Mouse (Mus musculus) thymus, postnatal 4 days (tissue): ENCODE data around the gene Helz.

Experiments
- DNase-seq: peaks from one replicate; pipeline ENCODE4 v3.0.0; 2021

Helz gene

GRCm38 (mm10) chr11:107625746-107626145 is 78.0 kb downstream of the Helz start:
- DNase-seq: no peak

- DNase-seq: peak; percentile 66
Measured at GRCm38 (mm10) chr11:107629504-107629903, 81.8 kb downstream of the Helz start.

- no peak for DNase-seq
Measured at GRCm38 (mm10) chr11:107629951-107630350, 82.2 kb downstream of the Helz start.

GRCm38 (mm10) chr11:107631124-107631523 is 83.4 kb downstream of the Helz start:
- DNase-seq: no peak

GRCm38 (mm10) chr11:107633563-107634146 is 85.9 kb downstream of the Helz start:
- DNase-seq: no peak

- DNase-seq: no peak
Measured at GRCm38 (mm10) chr11:107638137-107638536, 90.4 kb downstream of the Helz start.

GRCm38 (mm10) chr11:107639657-107640056 is 91.9 kb downstream of the Helz start:
- no peak for DNase-seq

GRCm38 (mm10) chr11:107644461-107644860 is 96.7 kb downstream of the Helz start:
- peak; percentile 68 for DNase-seq

GRCm38 (mm10) chr11:107647330-107647729 is 99.6 kb downstream of the Helz start:
- DNase-seq: no peak

GRCm38 (mm10) chr11:107648668-107649067 is 100.9 kb downstream of the Helz start:
- DNase-seq: no peak

- DNase-seq: no peak
Measured at GRCm38 (mm10) chr11:107649458-107649857, 101.7 kb downstream of the Helz start.

GRCm38 (mm10) chr11:107650422-107651051 is 102.8 kb downstream of the Helz start:
- DNase-seq: no peak

- DNase-seq: no peak
Measured at GRCm38 (mm10) chr11:107651391-107651790, 103.7 kb downstream of the Helz start.

GRCm38 (mm10) chr11:107652137-107652536 is 104.4 kb downstream of the Helz start:
- no peak for DNase-seq

GRCm38 (mm10) chr11:107655538-107655937 is 107.8 kb downstream of the Helz start:
- no peak for DNase-seq

- no peak for DNase-seq
Measured at GRCm38 (mm10) chr11:107657117-107657516, 109.4 kb downstream of the Helz start.

- DNase-seq: no peak
Measured at GRCm38 (mm10) chr11:107660452-107660851, 112.7 kb downstream of the Helz start.

- no peak for DNase-seq
Measured at GRCm38 (mm10) chr11:107662666-107663065, 114.9 kb downstream of the Helz start.

- DNase-seq: no peak
Measured at GRCm38 (mm10) chr11:107667542-107667941, 119.8 kb downstream of the Helz start.

- DNase-seq: no peak
Measured at GRCm38 (mm10) chr11:107668223-107668622, 120.5 kb downstream of the Helz start.

- DNase-seq: no peak
Measured at GRCm38 (mm10) chr11:107668977-107669376, 121.2 kb downstream of the Helz start.

- no peak for DNase-seq
Measured at GRCm38 (mm10) chr11:107674006-107674405, 126.3 kb downstream of the Helz start.

- no peak for DNase-seq
Measured at GRCm38 (mm10) chr11:107674601-107675000, 126.9 kb downstream of the Helz start.

- DNase-seq: no peak
Measured at GRCm38 (mm10) chr11:107675246-107675645, 127.5 kb downstream of the Helz start.
